Mouse (Mus musculus) hindbrain, embryonic 10.5 days (tissue): ENCODE results near the gene Adam23. TPM values are rescaled to one million over a fixed set of nuclear protein-coding genes. Genes with fewer than 3 reads are reported as not detected.

ENCODE experiments used
- DNase-seq: peaks from one replicate; pipeline ENCODE4 v3.0.0-alpha.2; 2017; ENCODE audit warnings: low spot score
- H3K27ac ChIP-seq: fragments of 300-500 bp; sonication (generic); 2 replicates; pipeline ENCODE4 v1.5.1; 2016; ENCODE audit warnings: mild to moderate bottlenecking, moderate library complexity
- H3K27me3 ChIP-seq: fragments of 300-500 bp; sonication (generic); 2 replicates; pipeline ENCODE4 v1.6.1; 2016; ENCODE audit warnings: mild to moderate bottlenecking; ENCODE audit not compliant: poor library complexity, insufficient read depth, severe bottlenecking
- H3K36me3 ChIP-seq: fragments of 300-500 bp; sonication (generic); 2 replicates; pipeline ENCODE4 v1.6.1; 2016; ENCODE audit warnings: mild to moderate bottlenecking, moderate library complexity
- H3K4me1 ChIP-seq: fragments of 300-500 bp; sonication (generic); replicated peaks from 2 replicates; pipeline ENCODE4 v1.6.1; 2016; ENCODE audit warnings: mild to moderate bottlenecking
- H3K4me3 ChIP-seq: fragments of 300-500 bp; sonication (generic); 2 replicates; pipeline ENCODE4 v1.5.1; 2016; ENCODE audit warnings: mild to moderate bottlenecking, moderate library complexity
- H3K9me3 ChIP-seq: fragments of 300-500 bp; sonication (generic); 2 replicates; pipeline ENCODE4 v1.6.1; 2016; ENCODE audit warnings: mild to moderate bottlenecking, moderate library complexity
- WGBS: fragments of 180-500 bp; shearing (Covaris S2); methylation state at CpG from one replicate; pipeline ENCODE4 v1.1.7; 2016; 5-methylcytosine and 5-hydroxymethylcytosine counted together
- polyA plus RNA-seq: library from polyadenylated mRNA; unstranded; fragments of >200 nt; fragmentation: Nextera tagmentation; extraction: Ambion mirVana; gene quantifications from 2 replicates; pipeline ENCODE4 v1.2.1, GENCODE M21; 2016

Gene Adam23
- polyA plus RNA-seq, 1 experiment from 2014 or later, result 5.5 TPM

DNA sequence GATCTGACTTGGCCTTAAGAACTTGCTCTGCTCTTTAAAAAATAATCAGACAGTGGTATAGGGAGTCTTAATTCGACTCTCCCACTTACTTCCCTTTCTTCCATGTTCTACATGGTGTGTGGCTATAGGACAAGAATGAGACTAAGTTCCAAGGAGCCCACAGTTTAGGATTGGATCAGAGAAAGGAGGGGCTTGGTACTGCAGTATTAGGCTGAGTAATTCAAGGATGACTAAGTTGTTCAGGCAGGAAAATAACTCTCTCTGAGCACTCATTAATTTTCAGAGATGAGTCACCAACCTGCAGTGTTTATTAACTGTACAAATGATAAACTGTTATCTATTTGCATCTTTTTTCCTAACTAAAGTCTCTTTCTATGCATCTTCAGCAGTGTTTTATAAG, 45.3 kb downstream of the Adam23 start:
- H3K36me3 ChIP-seq, result no peaks in the 10 kb centered on the region
- H3K4me1 ChIP-seq, result no peaks in the 10 kb centered on the region
- no peaks in the 10 kb centered on the region for H3K9me3 ChIP-seq
- no peaks in the 10 kb centered on the region for H3K27me3 ChIP-seq
- no peak for DNase-seq
- no peak overlapping the region for H3K27ac ChIP-seq
- H3K4me3 ChIP-seq, result no peak overlapping the region
- WGBS, result 67% methylated on average over 1 of the region's 1 CpGs

DNA sequence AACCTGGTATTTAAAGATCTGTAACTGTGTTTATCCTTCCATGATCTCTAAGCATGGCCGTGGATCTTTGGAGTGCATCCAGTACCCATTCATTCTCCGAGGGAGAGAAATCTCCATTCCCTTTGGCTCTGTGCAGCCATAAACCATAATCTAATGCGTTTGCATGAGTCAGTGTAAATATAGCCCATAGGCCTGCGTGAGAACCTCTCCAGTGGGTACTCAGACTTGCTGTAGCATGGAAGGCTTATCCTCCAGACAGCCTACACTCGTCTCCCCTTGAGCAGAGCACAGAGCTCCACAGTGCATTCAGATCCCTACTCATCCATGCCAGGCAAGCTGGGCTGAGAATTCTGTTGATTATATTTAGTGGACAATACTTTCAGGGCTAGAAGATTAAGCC, 47.6 kb downstream of the Adam23 start:
- 91% methylated on average over 5 of the region's 5 CpGs for WGBS
- Histone ChIP-seq H3K27me3 (no peaks in the 10 kb centered on the region), H3K4me1 (no peaks in the 10 kb centered on the region), H3K9me3 (no peaks in the 10 kb centered on the region), H3K27ac (no peak overlapping the region), H3K36me3 (no peaks in the 10 kb centered on the region), H3K4me3 (no peak overlapping the region)
- DNase-seq, result no peak

DNA sequence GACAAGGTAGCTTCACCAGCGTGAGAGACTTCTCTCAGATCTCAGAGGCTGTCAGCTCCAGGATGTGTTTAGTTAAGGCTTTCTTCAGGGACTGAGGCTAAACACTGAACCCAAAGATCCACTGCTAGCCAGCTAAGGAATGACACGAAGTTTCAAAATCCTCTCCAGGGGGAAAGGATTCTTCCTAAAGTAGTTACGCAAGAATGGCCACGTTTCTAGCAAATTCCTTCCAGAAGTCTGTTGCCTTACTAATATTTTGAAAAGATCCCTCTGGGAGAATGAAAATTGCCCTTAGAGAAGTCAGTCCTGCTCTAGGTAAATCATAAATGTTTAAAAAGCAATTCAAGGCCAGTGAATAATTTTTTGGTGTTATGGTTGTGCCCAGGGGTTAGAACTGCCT, 61.7 kb downstream of the Adam23 start:
- no peak overlapping the region for H3K27ac ChIP-seq
- no peaks in the 10 kb centered on the region for H3K9me3 ChIP-seq
- 74% methylated on average over 4 of the region's 4 CpGs for WGBS
- H3K36me3 ChIP-seq, result no peaks in the 10 kb centered on the region
- H3K27me3 ChIP-seq, result no peaks in the 10 kb centered on the region
- H3K4me3 ChIP-seq, result no peak overlapping the region
- no peak for DNase-seq
- no peaks in the 10 kb centered on the region for H3K4me1 ChIP-seq

DNA sequence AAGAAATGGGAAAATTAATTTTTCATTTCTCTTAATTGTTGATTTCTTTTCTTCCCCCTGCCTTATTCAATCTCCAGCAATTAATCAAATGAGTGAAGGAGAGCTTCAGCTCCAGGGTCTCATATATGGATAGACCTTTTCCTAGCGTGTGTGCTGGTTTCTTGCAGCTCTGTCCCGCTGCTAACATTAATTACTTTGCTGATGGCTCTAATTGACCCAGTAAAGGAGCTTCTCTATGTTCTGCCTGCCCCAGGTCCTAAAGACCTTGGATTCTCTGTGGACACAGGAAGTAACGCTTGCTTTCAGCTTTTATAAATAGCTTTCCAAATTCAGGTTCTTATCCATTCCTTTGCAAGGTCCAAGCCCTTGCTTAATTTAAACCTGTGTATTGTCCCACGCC, 63.1 kb downstream of the Adam23 start:
- no peak overlapping the region for H3K4me3 ChIP-seq
- no peak overlapping the region for H3K27ac ChIP-seq
- 79% methylated on average over 4 of the region's 4 CpGs for WGBS
- DNase-seq, result no peak
- no peaks in the 10 kb centered on the region for H3K27me3 ChIP-seq
- H3K9me3 ChIP-seq, result no peaks in the 10 kb centered on the region
- no peaks in the 10 kb centered on the region for H3K36me3 ChIP-seq
- no peaks in the 10 kb centered on the region for H3K4me1 ChIP-seq

GRCm38 (mm10) chr1:63511416-63511815, 65.7 kb downstream of the Adam23 start:
- DNase-seq, result no peak
- H3K4me1 ChIP-seq, result no peaks in the 10 kb centered on the region
- 69% methylated on average over 3 of the region's 3 CpGs for WGBS
- no peak overlapping the region for H3K4me3 ChIP-seq
- no peaks in the 10 kb centered on the region for H3K36me3 ChIP-seq
- H3K27me3 ChIP-seq, result no peaks in the 10 kb centered on the region
- no peaks in the 10 kb centered on the region for H3K9me3 ChIP-seq
- H3K27ac ChIP-seq, result no peak overlapping the region

DNA sequence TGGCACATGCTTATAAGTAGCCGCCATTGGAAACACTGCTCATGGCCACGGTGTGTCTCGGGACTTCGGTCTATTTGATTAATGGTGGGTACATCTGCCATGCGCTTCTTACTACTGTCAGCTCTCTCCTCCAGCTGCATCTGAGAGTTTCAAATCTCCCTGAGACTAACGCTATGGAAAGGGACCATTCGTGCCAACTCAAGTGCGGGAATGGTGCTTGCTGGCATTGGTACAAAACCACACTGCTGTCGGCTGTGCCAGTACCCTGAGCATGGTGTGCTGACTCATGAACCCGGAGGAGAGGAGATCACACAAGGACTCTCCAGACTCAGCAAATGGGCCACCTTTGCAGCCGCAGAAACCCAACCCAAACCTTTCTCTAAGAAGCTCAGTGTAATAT, 72.1 kb downstream of the Adam23 start:
- Histone ChIP-seq H3K27me3 (no peaks in the 10 kb centered on the region), H3K4me3 (no peak overlapping the region), H3K36me3 (no peaks in the 10 kb centered on the region), H3K27ac (no peak overlapping the region), H3K9me3 (no peaks in the 10 kb centered on the region), H3K4me1 (no peaks in the 10 kb centered on the region)
- DNase-seq, result no peak
- WGBS, result 93% methylated on average over 11 of the region's 11 CpGs

- H3K4me3 ChIP-seq, result no peak overlapping the region
- no peaks in the 10 kb centered on the region for H3K27me3 ChIP-seq
- H3K36me3 ChIP-seq, result no peaks in the 10 kb centered on the region
- no peaks in the 10 kb centered on the region for H3K9me3 ChIP-seq
- no peak overlapping the region for H3K27ac ChIP-seq
- WGBS, result 74% methylated on average over 5 of the region's 5 CpGs
- no peaks in the 10 kb centered on the region for H3K4me1 ChIP-seq
- DNase-seq, result no peak
These were observed 73.1 kb downstream of the Adam23 start for GRCm38 (mm10) chr1:63518814-63519213.

GRCm38 (mm10) chr1:63529901-63530300, 84.2 kb downstream of the Adam23 start:
- DNase-seq, result no peak
- no peak overlapping the region for H3K27ac ChIP-seq
- H3K36me3 ChIP-seq, result no peaks in the 10 kb centered on the region
- H3K4me1 ChIP-seq, result peaks cover 7% of the 10 kb centered on the region; the same call in 1 of the 2 replicates
- WGBS, result 87% methylated on average over 9 of the region's 9 CpGs
- H3K4me3 ChIP-seq, result no peak overlapping the region
- no peaks in the 10 kb centered on the region for H3K9me3 ChIP-seq
- H3K27me3 ChIP-seq, result no peaks in the 10 kb centered on the region

GRCm38 (mm10) chr1:63534271-63534827, 88.7 kb downstream of the Adam23 start:
- Histone ChIP-seq H3K9me3 (no peaks in the 10 kb centered on the region), H3K4me3 (no peak overlapping the region), H3K4me1 (peaks cover 7% of the 10 kb centered on the region; the same call in 1 of the 2 replicates), H3K27ac (peak overlapping the region; percentile 50), H3K27me3 (no peaks in the 10 kb centered on the region), H3K36me3 (no peaks in the 10 kb centered on the region)
- no peak for DNase-seq
- 68% methylated on average over 6 of the region's 6 CpGs for WGBS

DNA sequence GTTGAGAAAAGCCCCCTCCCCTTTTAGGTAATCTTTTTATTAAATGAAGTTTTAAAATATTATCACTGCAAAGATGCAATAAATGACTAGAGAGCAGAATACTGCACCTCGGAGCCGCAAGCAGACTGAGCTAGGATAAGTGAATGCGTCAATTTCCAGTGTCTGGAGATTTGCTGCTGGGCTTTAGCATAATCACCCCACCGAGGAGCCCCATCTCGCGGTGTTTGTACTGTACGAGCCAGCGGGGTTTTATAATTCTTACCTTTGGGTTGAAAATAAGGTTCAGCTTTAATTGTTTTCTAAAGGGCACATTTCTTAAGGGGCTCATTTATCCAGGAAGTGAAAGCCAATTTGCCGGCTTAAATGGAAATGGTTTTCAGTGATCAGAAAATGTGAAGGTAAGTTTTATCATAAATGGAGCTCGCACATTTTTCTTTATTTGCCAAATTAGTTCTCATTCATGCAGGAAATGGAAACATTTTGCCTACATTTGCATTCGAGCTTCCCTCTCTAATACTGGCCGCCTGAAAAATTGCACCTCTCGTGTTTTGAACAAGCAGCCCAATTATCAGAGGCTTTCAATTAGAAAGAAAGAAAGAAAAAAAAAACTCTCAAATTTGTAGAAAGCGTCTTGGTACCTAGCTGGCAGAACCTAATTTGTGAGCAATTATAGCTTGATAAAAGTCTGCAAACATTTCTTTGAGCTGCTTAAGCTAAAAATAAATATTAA, 94.4 kb downstream of the Adam23 start:
- H3K27ac ChIP-seq, result no peak overlapping the region
- WGBS, result 79% methylated on average over 14 of the region's 14 CpGs
- no peaks in the 10 kb centered on the region for H3K27me3 ChIP-seq
- H3K9me3 ChIP-seq, result no peaks in the 10 kb centered on the region
- no peak overlapping the region for H3K4me3 ChIP-seq
- no peak for DNase-seq
- H3K36me3 ChIP-seq, result no peaks in the 10 kb centered on the region
- no peaks in the 10 kb centered on the region for H3K4me1 ChIP-seq

GRCm38 (mm10) chr1:63544122-63544521, 98.4 kb downstream of the Adam23 start:
- no peak for DNase-seq
- Histone ChIP-seq H3K4me3 (no peak overlapping the region), H3K27ac (no peak overlapping the region), H3K4me1 (no peaks in the 10 kb centered on the region), H3K36me3 (no peaks in the 10 kb centered on the region), H3K9me3 (no peaks in the 10 kb centered on the region), H3K27me3 (no peaks in the 10 kb centered on the region)
- 88% methylated on average over 2 of the region's 2 CpGs for WGBS

DNA sequence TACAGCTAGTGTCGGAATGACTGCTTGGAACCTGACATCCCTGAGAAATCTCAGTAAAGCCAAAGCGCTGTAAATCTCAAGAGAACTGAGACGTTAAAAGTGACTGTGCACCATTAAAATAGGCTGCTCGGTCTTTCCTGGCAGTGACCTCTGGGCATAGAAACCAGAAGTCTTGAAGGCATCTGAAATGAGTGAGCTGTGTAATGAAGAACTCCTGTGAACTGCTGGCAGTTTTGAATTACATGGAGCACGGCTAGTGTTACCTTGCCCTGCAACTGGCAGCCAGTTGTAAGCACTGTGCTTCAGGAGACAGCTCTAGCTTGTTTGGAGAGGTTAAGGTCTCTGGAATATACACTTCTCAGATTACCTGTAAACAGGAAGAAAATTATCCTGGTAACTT, 107.3 kb downstream of the Adam23 start:
- Histone ChIP-seq H3K36me3 (no peaks in the 10 kb centered on the region), H3K4me3 (no peak overlapping the region), H3K4me1 (peaks cover 6% of the 10 kb centered on the region), H3K9me3 (no peaks in the 10 kb centered on the region), H3K27me3 (no peaks in the 10 kb centered on the region), H3K27ac (no peak overlapping the region)
- 63% methylated on average over 5 of the region's 5 CpGs for WGBS
- DNase-seq, result no peak

DNA sequence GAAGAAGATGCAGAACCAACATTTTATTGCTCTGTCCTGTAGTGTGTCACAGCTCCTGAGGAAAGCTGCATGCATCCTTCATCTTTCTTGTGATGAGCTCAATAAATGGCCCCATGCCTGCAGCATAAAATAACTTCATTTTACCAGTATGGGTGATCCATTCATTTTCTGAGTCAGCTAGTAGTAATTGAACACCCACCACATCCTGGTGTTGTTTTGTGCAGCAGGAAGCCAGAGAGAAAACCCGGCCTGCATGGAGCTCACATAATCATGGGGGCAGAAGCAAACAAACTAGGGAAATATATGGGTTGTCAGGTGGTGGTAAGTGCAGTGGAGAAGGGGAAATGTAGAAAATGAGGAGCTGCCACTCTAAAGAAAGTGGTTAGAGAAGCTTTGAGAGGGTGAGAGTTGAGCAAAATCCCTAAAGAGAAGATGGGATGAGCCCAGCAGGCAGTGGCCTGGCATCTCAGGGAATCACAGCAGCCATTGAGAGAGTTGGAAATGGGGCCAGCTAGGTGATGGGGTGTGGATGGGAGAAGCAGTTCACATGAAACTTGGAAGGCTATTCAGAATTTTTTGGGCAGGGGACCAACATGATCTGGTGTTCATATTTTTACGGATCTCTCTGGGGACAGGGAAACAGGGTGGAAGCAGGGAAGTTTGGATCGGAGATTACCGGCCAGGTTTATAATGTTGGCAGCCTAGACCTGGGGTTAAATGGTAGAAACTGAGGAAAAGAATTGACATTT, 116.3 kb downstream of the Adam23 start:
- H3K36me3 ChIP-seq, result no peaks in the 10 kb centered on the region
- no peak for DNase-seq
- peaks cover 16% of the 10 kb centered on the region; the same call in 1 of the 2 replicates for H3K27me3 ChIP-seq
- 85% methylated on average over 4 of the region's 4 CpGs for WGBS
- no peak overlapping the region for H3K27ac ChIP-seq
- H3K4me3 ChIP-seq, result no peak overlapping the region
- peaks cover 16% of the 10 kb centered on the region for H3K4me1 ChIP-seq
- no peaks in the 10 kb centered on the region for H3K9me3 ChIP-seq
